Mouse (Mus musculus): ENCODE results near the gene Skiv2l. TPM values are rescaled to one million over a fixed set of nuclear protein-coding genes. Genes with fewer than 3 reads are reported as not detected.
A peak's percentile ranks its signal among the peaks of the same experiment; 100 is the strongest.

The Skiv2l gene
- 35.3 and 39.5 TPM in 2 replicates for polyA plus RNA-seq (2016; fragmentation: Nextera tagmentation; extraction: Ambion mirVana)

- Histone ChIP-seq H3K4me2 (peak within 1 kb of the TSS; percentile 92), H3K36me3 (peaks cover 61% of the 10 kb centered on the region)
- under 1% methylated on average over 64 of the region's 65 CpGs for WGBS
These were observed at the start of gene Skiv2l, which contains the start of gene Nelfe for GRCm38 (mm10) chr17:34849722-34850516. TSS of gene Skiv2l (minus strand) at chr17:34850210. TSS of gene Nelfe (plus strand) at chr17:34850391.

GRCm38 (mm10) chr17:34899053-34899889 lies 49.3 kb upstream of the Skiv2l start:
- no peaks in the 10 kb centered on the region for H3K27me3 ChIP-seq (replicated peaks)
- 0 out of 2 replicates have a peak, but pooled peaks have one; percentile 0 for ATAC-seq (ENCODE audit: insufficient number of reproducible peaks, low FRiP score)

More at GRCm38 (mm10) chr17:34849722-34850516, at the start of gene Skiv2l, which contains the start of gene Nelfe:
- H3K27ac ChIP-seq (ENCODE audit: poor library complexity, severe bottlenecking): no peak within 1 kb of the TSS
- peaks cover 16% of the 10 kb centered on the region for H3K4me1 ChIP-seq (replicated peaks)
- peak within 1 kb of the TSS; percentile 91 for H3K4me3 ChIP-seq
- no peaks in the 10 kb centered on the region for H3K27me3 ChIP-seq (replicated peaks)
- peak within 1 kb of the TSS; percentile 87 for H3K9ac ChIP-seq
- peak; percentile 97 for ATAC-seq (ENCODE audit: insufficient number of reproducible peaks, low FRiP score)
- no peaks in the 10 kb centered on the region for H3K9me3 ChIP-seq (replicated peaks)

GRCm38 (mm10) chr17:34898706-34899052 lies 48.7 kb upstream of the Skiv2l start:
- Histone ChIP-seq H3K4me3 (peak overlapping the region; percentile 90), H3K36me3 (peaks cover 32% of the 10 kb centered on the region), H3K27ac (ENCODE audit: poor library complexity, severe bottlenecking) (peak overlapping the region; percentile 90), H3K4me2 (peak overlapping the region; percentile 92), H3K9ac (peak overlapping the region; percentile 97), H3K27me3 (replicated peaks) (no peaks in the 10 kb centered on the region), H3K9me3 (replicated peaks) (no peaks in the 10 kb centered on the region), H3K4me1 (replicated peaks) (peaks cover 32% of the 10 kb centered on the region)
- WGBS: 0% methylated on average over 3 of the region's 47 CpGs
- ATAC-seq (ENCODE audit: insufficient number of reproducible peaks, low FRiP score): 0 out of 2 replicates have a peak, but pooled peaks have one; percentile 13

More at GRCm38 (mm10) chr17:34899053-34899889, 49.3 kb upstream of the Skiv2l start:
- Histone ChIP-seq H3K4me2 (peak overlapping the region; percentile 92), H3K27ac (ENCODE audit: poor library complexity, severe bottlenecking) (peak overlapping the region; percentile 90), H3K36me3 (peaks cover 38% of the 10 kb centered on the region), H3K4me1 (replicated peaks) (peaks cover 30% of the 10 kb centered on the region), H3K4me3 (peak overlapping the region; percentile 90), H3K9ac (peak overlapping the region; percentile 97), H3K9me3 (replicated peaks) (no peaks in the 10 kb centered on the region)
- WGBS: under 1% methylated on average over 37 of the region's 45 CpGs

- Histone ChIP-seq H3K27me3 (replicated peaks) (no peaks in the 10 kb centered on the region), H3K4me2 (peak within 1 kb of the TSS; percentile 92), H3K9ac (peak within 1 kb of the TSS; percentile 97), H3K4me1 (replicated peaks) (peaks cover 36% of the 10 kb centered on the region), H3K27ac (ENCODE audit: poor library complexity, severe bottlenecking) (peak within 1 kb of the TSS; percentile 90), H3K9me3 (replicated peaks) (no peaks in the 10 kb centered on the region), H3K36me3 (peaks cover 27% of the 10 kb centered on the region), H3K4me3 (peak within 1 kb of the TSS; percentile 90)
- WGBS: under 1% methylated on average over 39 of the region's 44 CpGs
- peak; percentile 42 for ATAC-seq (ENCODE audit: insufficient number of reproducible peaks, low FRiP score)
These were observed 48.2 kb upstream of the Skiv2l start, which contains the start of the genes C2 and Ehmt2 for GRCm38 (mm10) chr17:34898160-34898586. TSS of gene C2 (minus strand) at chr17:34898265. TSS of gene Ehmt2 (plus strand) at chr17:34898469.

- no peaks in the 10 kb centered on the region for H3K27me3 ChIP-seq (replicated peaks)
- 10% methylated on average over 10 of the region's 10 CpGs for WGBS
- H3K9me3 ChIP-seq (replicated peaks): no peaks in the 10 kb centered on the region
- peak overlapping the region; percentile 90 for H3K4me3 ChIP-seq
- peak overlapping the region; percentile 97 for H3K9ac ChIP-seq
- no peak for ATAC-seq (ENCODE audit: insufficient number of reproducible peaks, low FRiP score)
- H3K27ac ChIP-seq (ENCODE audit: poor library complexity, severe bottlenecking): peak overlapping the region; percentile 90
- peaks cover 21% of the 10 kb centered on the region for H3K36me3 ChIP-seq
- peak overlapping the region; percentile 92 for H3K4me2 ChIP-seq
- peaks cover 36% of the 10 kb centered on the region for H3K4me1 ChIP-seq (replicated peaks)
These were observed 47.6 kb upstream of the Skiv2l start for GRCm38 (mm10) chr17:34897373-34898159.

- Histone ChIP-seq H3K4me3 (peak overlapping the region; percentile 16; the same call in 1 of the 2 replicates), H3K36me3 (peaks cover 14% of the 10 kb centered on the region), H3K27me3 (replicated peaks) (no peaks in the 10 kb centered on the region), H3K27ac (ENCODE audit: poor library complexity, severe bottlenecking) (no peak overlapping the region), H3K9ac (no peak overlapping the region), H3K4me2 (peak overlapping the region; percentile 92; the same call in 1 of the 2 replicates), H3K4me1 (replicated peaks) (peaks cover 36% of the 10 kb centered on the region), H3K9me3 (replicated peaks) (no peaks in the 10 kb centered on the region)
- ATAC-seq (ENCODE audit: insufficient number of reproducible peaks, low FRiP score): no peak
- 86% methylated on average over 17 of the region's 17 CpGs for WGBS
These were observed 46.4 kb upstream of the Skiv2l start for GRCm38 (mm10) chr17:34896366-34896765.

GRCm38 (mm10) chr17:34895724-34896123 lies 45.7 kb upstream of the Skiv2l start:
- peak overlapping the region; percentile 83 for H3K4me2 ChIP-seq
- no peak for ATAC-seq (ENCODE audit: insufficient number of reproducible peaks, low FRiP score)
- H3K9ac ChIP-seq: peak overlapping the region; percentile 99; the same call in 1 of the 2 replicates
- WGBS: 89% methylated on average over 15 of the region's 15 CpGs
- H3K36me3 ChIP-seq: peaks cover 10% of the 10 kb centered on the region
- no peak overlapping the region for H3K27ac ChIP-seq (ENCODE audit: poor library complexity, severe bottlenecking)
- no peaks in the 10 kb centered on the region for H3K9me3 ChIP-seq (replicated peaks)
- H3K4me1 ChIP-seq (replicated peaks): peaks cover 36% of the 10 kb centered on the region
- peak overlapping the region; percentile 93 for H3K4me3 ChIP-seq
- H3K27me3 ChIP-seq (replicated peaks): no peaks in the 10 kb centered on the region

GRCm38 (mm10) chr17:34894801-34895530 lies 45.0 kb upstream of the Skiv2l start:
- Histone ChIP-seq H3K4me3 (peak overlapping the region; percentile 93), H3K4me1 (replicated peaks) (peaks cover 36% of the 10 kb centered on the region), H3K9me3 (replicated peaks) (no peaks in the 10 kb centered on the region), H3K27me3 (replicated peaks) (no peaks in the 10 kb centered on the region), H3K9ac (peak overlapping the region; percentile 99), H3K36me3 (peaks cover 10% of the 10 kb centered on the region), H3K27ac (ENCODE audit: poor library complexity, severe bottlenecking) (peak overlapping the region; percentile 85), H3K4me2 (peak overlapping the region; percentile 83)
- WGBS: 8% methylated on average over 49 of the region's 51 CpGs
- ATAC-seq (ENCODE audit: insufficient number of reproducible peaks, low FRiP score): peak; percentile 6

GRCm38 (mm10) chr17:34894074-34894597 lies 44.1 kb upstream of the Skiv2l start:
- peak overlapping the region; percentile 93 for H3K4me3 ChIP-seq
- peak overlapping the region; percentile 85 for H3K27ac ChIP-seq (ENCODE audit: poor library complexity, severe bottlenecking)
- peak overlapping the region; percentile 99 for H3K9ac ChIP-seq
- ATAC-seq (ENCODE audit: insufficient number of reproducible peaks, low FRiP score): peak; percentile 90
- H3K9me3 ChIP-seq (replicated peaks): no peaks in the 10 kb centered on the region
- peaks cover 36% of the 10 kb centered on the region for H3K4me1 ChIP-seq (replicated peaks)
- no peaks in the 10 kb centered on the region for H3K27me3 ChIP-seq (replicated peaks)
- WGBS: under 1% methylated on average over 49 of the region's 51 CpGs
- peak overlapping the region; percentile 83 for H3K4me2 ChIP-seq
- peaks cover 10% of the 10 kb centered on the region for H3K36me3 ChIP-seq
